Mouse (Mus musculus) G1E-ER4 (cell line): Measurements from ENCODE around the gene Sun2. TPM values are rescaled to one million over a fixed set of nuclear protein-coding genes. Genes with fewer than 3 reads are reported as not detected.

Experiments used
- GATA1 ChIP-seq: IDR thresholded peaks from one replicate; pipeline ENCODE4 v1.8.0; 2012; ENCODE audit warnings: low read length, inconsistent platforms
- polyA plus RNA-seq: library from polyadenylated mRNA; stranded (reverse); fragments of >175 nt; gene quantifications from 2 replicates; pipeline ENCODE4 v1.2.3, GENCODE M21; 2012

The Sun2 gene
- polyA plus RNA-seq, result 28.7 and 33.4 TPM in 2 replicates

DNA sequence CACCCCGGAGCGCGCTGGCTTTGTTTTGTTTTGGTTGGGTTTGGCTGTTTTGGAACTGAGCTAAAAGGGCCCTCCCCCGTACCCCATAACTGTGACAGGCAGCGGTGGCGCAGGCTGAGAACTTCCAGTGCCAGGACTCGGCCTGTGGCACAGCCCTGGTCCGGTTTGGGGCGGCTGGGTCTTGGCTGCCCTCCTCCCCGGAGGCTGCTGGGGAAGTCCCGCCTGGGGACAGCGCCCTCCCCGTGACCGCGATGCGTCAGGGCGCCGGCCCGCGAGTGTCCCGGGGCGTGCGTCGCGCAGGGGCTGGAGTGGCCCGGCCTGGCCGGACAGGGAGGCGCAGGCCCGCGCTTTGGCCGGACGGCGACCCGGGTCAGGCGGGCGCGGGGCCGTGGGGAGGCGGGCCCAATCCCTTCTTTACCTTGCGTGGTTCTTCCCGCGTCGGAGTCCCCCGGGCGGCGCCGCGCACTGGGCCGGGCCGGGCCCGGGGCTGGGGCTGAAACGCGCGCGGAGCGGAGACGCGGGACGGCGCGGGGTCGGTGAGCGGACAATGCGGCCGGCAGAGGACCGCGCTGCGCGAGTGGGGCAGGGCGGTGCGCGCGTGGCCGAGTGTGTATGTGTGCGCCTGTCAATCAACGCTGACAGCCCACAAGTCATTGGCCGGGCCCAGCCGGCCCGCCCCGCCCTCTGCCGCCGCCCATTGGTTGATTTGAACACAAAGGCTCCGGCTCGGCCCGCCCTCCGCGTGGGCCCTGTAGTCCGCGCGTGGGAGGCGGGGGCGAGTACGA is at the start of gene Sun2:
Sun2 (minus strand) TSS at position 616 of the 785 bp plus-strand sequence.
- TF ChIP-seq GATA1, result no peak

DNA sequence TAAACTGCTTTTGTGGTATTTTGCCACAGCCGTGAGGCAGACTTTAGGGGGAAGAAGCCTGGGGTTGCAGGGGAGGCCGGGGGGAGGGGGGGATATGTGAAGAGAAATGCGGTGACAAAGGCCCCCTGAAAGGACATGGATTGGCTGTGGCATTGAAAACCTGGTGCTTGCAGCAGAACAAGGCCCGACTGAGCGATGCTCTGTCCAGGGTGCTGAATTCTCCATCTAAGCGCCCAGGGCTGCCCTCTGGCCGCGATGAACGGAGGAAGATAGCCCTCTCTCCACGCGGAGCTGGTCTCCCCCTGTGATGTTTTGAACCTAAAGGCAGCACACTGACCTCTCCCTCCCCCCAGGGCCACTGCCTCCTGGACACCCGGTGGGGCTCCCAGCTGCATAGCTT is 49.2 kb upstream of the Sun2 start:
- TF ChIP-seq GATA1, result no peak

DNA sequence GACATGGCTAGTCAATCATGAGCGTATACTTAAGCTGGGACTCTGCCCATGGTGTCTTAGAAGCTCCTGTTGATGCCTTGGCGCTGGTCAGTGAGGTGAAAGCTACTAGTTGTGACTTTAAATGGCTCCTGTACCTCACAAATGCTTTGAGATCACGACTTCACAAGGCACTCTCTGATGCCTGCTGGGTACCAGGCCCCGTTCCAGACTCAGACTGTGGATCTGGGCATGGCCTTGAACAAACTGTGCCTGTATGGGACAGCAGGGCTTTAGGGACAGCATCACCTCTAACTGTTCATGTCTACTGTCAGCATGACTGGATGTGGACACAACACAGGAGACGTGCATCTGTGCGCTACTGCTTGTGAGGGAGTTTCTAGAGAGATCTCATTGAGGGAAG is 48.6 kb upstream of the Sun2 start:
- no peak for TF ChIP-seq GATA1

DNA sequence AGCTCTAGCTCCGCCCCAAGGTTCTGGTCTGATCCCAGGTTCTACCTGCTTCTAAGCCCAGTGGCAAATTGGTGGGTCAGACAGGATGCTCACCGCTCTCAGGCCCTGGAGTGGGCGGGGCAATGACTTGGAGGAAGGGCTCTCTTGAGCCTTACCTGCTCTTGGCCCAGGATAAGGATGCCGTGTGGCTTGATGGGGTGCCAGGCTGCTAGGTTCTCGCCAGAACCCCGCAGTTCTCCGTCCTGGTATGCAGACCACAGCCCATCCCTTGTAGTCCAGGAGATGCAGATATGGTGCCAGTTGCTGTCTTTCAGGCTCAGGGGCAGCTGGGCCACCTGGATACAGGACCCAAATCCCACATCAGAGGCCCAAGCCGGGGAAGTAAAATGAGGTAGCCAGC is 47.8 kb upstream of the Sun2 start:
- no peak for TF ChIP-seq GATA1

DNA sequence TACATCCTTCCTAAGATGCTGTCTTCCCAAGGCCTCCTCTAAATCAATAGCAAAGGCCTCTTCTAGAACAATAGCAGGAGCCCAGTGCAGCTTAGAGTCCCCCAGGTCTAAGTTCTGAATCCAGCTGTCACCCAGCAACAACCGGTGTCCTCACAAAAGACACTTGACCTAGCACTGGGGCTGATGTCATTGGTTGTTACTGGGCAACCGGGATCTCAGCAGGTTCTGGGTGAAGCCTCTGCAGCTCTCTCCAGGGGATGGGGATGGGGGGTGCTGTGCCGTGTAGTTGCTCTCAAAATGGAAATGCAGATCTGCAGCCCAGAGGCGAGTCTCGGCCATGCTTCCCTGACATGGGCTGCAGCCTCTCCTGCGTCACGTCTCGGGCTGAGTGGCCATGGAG is 45.5 kb upstream of the Sun2 start:
- TF ChIP-seq GATA1, result no peak

DNA sequence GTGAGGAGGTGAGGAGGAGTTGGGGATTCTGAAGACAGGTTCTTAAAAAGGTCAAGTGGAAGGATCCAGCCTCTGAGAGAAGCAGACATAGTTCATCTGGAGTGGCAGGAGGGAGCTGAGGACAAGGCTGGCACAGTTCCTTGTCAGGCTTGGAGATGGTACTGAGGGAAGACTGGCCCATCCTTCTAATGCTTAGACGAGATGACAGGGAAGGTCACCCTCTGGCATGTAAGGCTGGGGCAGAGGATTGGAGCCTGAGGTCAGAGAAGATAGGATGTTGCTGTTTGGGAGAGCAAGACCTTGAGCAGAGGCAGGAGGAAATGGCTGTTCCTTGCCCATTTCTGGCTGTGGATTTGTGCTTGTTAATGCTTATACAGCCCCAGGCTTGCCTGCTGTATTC is 42.7 kb upstream of the Sun2 start:
- no peak for TF ChIP-seq GATA1

DNA sequence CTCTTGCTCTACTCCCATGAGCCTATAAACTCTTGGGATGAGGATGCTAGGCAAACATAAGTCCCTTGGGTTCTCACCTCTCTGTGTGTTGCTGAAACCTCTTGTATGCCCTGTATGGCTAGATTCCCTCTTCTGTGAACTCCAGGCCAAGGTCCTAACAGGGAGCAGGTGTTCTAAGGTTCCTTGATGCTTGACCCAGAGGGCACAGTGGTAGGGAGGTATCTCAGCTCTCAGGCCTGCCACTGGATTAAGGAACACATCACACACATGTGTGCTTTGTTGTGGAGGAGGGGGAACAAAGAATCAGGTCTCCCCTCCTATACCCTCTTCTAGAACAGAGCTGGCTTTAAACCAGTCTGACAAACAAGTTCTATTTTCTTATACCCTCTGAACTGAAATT is 35.4 kb upstream of the Sun2 start, which contains the start of gene Dnal4:
Dnal4 (minus strand) TSS at position 101 of the 400 bp plus-strand sequence.
- no peak for TF ChIP-seq GATA1

DNA sequence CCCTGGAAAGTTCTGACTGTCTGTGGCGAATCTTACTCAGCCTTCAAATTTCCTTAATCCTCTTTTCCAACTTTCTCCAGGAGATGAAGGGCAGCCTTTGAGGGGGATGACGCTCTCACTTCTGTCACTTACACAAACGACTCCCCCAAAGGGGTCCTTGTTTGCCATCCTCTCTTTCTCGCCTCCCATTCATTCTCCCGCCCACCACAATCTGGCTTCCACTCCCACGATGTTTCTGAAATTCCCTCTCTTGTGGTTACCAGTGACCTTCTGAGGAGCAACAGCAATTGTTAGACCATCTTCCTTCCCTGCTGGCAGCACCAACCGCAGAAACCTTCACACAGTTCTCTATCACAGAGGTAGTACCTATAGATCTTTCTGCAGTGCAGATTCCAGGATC is 33.3 kb upstream of the Sun2 start:
- no peak for TF ChIP-seq GATA1

DNA sequence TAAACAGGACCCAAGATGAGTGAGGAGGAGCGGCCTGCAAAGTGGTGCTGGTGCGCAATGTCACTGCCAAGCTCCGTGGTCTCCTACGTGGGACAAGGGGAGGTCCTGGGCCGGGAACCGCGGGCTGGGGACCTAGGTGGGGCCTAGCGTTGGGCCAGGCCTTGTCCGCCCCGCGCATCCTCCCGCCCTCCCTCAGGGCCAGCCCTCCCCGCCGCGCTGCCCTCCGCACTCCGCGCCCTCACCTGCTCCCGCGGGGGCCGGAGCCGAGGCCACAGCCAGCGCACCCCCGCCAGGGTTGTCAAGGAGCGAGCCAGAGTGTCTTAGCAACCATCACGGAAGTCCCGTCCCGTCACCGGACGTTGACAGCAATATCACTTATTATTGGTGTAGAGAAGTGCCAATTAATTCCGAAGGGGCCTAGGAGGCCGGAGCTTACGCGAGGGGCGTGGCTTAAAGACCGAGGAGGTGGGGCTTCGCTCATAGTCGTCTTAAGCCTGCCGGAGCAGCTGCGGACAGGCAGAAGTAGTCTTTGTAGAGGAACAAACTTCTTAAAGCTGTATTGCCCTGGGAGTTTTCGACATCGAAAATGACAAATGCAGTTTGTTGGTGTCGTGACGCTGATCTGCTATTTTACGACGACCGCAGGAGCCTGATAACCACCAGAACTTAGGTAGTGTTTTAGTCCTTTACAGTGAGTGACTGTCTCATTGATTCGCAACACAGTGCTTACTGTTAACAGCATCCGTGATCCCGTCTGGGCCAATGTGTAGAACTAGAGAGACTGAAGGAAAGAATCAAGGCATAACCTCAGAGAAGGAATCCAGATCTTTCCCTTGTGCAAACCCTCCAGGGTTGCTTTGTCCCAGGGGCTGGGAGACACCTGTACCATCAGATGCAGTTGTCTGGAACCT is 32.0 kb upstream of the Sun2 start:
- no peak for TF ChIP-seq GATA1

DNA sequence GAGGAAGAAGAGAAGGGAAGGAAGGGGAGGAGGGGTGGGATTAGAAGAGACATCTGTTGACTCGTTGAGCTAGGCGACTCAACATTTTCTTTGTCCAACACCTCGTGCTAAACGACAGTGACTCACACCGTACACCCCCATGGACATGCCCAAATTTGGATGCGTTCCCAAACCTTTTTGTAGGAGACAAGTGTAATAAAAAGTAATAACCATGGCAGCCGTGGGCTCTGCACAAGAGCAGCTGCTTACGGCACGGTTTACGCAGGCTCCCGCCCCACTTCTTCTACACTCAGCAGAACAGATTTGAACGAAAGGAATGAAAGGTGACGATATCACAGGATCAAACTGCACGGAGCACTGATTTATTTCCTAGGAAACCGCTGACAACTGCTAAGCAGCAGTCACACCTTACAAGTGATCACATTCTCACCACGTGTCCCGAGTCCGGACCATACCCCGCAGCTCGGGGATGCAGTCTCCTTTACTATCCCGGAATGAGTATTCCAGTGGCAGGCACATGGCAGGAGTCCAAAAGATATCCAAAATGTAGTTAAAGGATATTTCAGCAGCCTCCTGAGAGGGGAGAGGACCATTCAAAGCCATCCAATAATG is 28.4 kb upstream of the Sun2 start:
- no peak for TF ChIP-seq GATA1

DNA sequence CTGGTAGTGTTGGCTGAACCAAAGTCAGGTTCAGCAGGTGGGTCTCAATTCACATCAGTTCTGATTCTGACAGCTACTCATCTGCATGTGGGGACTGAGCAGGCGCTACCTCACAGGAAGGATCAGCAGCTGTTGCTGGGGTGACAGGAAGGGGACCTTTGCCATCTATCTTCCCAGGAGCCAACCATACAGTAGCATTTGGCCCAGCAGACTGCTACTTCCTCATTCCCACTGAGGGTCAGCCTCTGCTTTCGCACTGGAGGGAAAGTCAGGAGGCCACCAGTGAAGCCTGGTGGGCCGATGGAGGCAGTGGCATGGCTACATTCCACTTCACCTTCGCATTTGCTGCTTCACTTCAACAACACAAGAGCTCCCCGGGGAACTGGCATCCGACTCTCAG is 26.0 kb upstream of the Sun2 start:
- no peak for TF ChIP-seq GATA1

DNA sequence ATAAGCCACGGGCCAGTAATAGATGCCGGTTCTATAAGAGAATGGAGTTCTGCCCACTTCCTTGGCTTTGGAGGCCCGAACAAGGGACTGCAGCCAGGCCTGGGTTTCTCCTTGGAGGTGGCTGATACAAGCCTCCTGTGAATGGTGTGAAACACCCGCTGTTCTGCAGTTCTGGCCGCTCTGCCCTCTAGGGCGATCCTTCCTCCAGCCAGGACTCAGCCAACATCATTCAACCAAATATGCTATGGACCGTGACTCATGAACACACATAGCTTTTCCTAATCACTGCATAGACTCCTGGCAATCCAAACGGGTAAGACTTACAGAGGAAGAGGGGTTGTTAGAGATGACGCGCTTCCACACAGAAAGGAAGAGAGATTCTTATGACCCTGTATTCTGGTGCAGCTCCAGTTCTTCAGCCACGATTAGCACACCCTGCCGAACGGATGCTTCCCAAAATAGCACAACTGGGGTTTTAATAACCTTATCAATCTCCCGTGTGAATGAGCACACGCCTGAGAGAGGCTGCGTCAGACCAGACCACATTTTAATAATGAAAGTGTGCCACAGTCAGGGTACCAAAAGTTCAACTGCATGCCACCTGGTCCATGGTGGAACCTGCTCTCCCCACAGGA is 25.1 kb upstream of the Sun2 start:
- TF ChIP-seq GATA1, result no peak

DNA sequence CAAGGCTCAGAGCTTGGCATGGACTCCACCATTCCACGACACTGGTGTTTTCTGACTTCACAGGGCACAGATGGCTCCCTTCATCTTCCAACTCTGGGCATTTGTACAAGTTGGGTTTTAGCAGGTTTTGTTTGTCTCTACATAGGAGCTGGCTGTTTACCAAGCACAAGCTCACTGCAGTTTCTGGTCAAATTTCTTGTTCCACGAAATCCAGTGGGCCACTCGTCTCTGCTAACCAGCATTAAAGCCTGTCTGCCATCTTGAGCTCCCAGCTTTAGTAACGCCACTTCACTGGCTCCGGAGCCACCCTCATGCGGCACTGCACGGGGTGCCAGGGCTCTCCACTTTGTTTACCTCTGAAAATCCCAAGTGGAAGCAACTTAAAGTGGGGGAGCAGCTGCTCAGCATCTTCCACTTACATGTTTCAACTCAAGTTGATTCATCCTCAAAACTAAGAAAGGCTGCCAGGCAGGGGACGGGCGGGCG is 24.3 kb upstream of the Sun2 start:
- TF ChIP-seq GATA1, result no peak

DNA sequence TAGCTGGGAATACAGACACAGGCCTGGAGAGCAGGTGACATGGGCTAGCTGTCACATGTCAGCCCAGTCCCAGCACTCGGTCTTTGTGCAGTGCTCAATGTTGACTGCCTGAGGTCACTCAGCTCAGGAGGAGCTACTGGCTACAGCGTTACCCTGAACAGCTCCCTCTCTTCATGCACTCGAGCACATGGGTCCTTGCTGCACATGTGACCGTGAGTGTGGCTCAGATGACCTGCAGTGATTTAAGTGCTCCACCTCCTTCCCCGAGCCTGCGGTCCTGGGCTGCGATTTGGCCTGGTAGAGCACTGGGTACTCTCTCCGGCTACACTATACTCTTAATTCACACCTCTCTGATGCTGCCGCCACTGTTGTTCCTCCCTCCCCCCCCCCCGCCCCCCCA is 23.8 kb upstream of the Sun2 start:
- TF ChIP-seq GATA1, result no peak

DNA sequence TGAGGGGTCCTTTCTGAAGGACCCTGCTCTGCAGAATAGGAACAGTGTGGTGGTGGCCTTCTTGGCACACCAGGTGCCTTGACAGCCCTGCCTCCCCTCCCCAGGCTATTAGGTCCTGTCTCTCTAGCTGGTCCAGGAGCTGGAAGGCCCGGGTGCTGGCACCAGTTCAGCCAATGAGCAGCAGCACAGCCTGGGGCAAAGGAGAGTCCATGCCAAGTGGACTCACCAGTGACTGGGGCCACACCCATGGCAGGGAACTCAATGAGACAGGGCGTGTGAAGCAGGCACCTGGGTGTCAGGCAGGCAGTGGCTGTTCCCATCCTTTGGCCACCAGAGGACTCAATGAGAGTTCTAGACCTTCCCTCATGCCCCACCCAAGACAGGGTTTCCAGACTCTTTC is 23.0 kb upstream of the Sun2 start:
- TF ChIP-seq GATA1, result no peak
